Mouse (Mus musculus) hindbrain, postnatal 0 days (tissue): ENCODE measurements around the gene Cox17. TPM values are rescaled to one million over a fixed set of nuclear protein-coding genes. Genes with fewer than 3 reads are reported as not detected.

ENCODE experiments used
- ATAC-seq: fragments of 200-750 bp; cut with Nextera tagmentation; 2 replicates; pipeline ENCODE4 v1.8.0; 2017; ENCODE audit warnings: mild to moderate bottlenecking, moderate TSS enrichment, moderate library complexity
- DNase-seq: peaks from one replicate; pipeline ENCODE4 v3.0.0-alpha.2; 2015; ENCODE audit warnings: low spot score
- H3K27ac ChIP-seq: fragments of 300-500 bp; sonication (generic); 2 replicates; pipeline ENCODE4 v1.5.1; 2014; ENCODE audit warnings: mild to moderate bottlenecking
- H3K27me3 ChIP-seq: fragments of 300-500 bp; sonication (generic); 2 replicates; pipeline ENCODE4 v1.6.1; 2014; ENCODE audit warnings: low read length, mixed read lengths; ENCODE audit not compliant: insufficient read depth
- H3K36me3 ChIP-seq: fragments of 300-500 bp; sonication (generic); 2 replicates; pipeline ENCODE4 v1.6.1; 2014; ENCODE audit warnings: low read length, mixed read lengths; ENCODE audit not compliant: insufficient read depth
- H3K4me1 ChIP-seq: fragments of 300-500 bp; sonication (generic); 2 replicates; pipeline ENCODE4 v1.6.1; 2014; ENCODE audit warnings: antibody characterized with exemption, low read length, mixed read lengths; ENCODE audit not compliant: insufficient read depth
- H3K4me2 ChIP-seq: fragments of 300-500 bp; sonication (generic); 2 replicates; pipeline ENCODE4 v1.6.1; 2014; ENCODE audit warnings: low read depth, mild to moderate bottlenecking, low read length, moderate library complexity, mixed read lengths
- H3K4me3 ChIP-seq: fragments of 300-500 bp; sonication (generic); 2 replicates; pipeline ENCODE4 v1.5.1; 2014; ENCODE audit warnings: low read length
- H3K9ac ChIP-seq: fragments of 300-500 bp; sonication (generic); replicated peaks from 2 replicates; pipeline ENCODE4 v1.6.1; 2014; ENCODE audit warnings: mild to moderate bottlenecking, low read length, moderate library complexity, mixed read lengths
- H3K9me3 ChIP-seq: fragments of 300-500 bp; sonication (generic); 2 replicates; pipeline ENCODE4 v1.6.1; 2016; ENCODE audit warnings: low read length, mixed read lengths
- CTCF ChIP-seq: IDR thresholded peaks from 2 replicates; pipeline ENCODE4 v1.5.1; 2016; ENCODE audit warnings: antibody characterized with exemption, control low read depth, low read depth
- WGBS: fragments of 180-500 bp; shearing (Covaris S2); extraction: QIAGEN DNeasy Blood & Tissue Kit; methylation state at CpG from one replicate; pipeline ENCODE4 v1.1.7; 2014; 5-methylcytosine and 5-hydroxymethylcytosine counted together
- polyA plus RNA-seq: library from polyadenylated mRNA; unstranded; fragments of >200 nt; fragmentation: Nextera tagmentation; extraction: Ambion mirVana; gene quantifications from 2 replicates; pipeline ENCODE4 v1.2.1, GENCODE M21; 2015
- total RNA-seq: library from RNA; depleted of rRNA; stranded (reverse); fragments of >200 nt; gene quantifications from 2 replicates; pipeline ENCODE4 v1.2.3, GENCODE M21; 2014

Cox17 gene
- total and polyA plus RNA-seq, 2 experiments from 2014 or later: 12.2 to 78.5 TPM

DNA sequence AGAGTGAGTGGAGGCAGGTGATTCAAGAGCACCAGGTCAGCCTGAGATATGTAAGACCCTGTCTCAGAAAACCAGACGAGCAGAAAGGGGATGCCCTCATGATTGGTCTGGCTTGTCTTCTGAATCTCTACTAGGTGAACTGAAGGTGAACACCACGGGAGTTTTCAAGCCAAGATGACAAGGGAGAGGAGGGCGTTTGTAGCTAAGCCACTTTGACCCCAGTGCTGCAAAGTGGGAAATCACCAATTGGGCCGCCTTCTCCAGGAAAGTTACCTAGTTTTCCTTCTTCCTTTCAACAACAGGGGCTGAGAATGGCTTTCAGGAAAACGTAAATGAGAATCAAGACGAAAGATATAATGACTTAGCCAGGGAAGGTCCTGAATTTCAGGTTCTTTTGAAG is 42.0 kb downstream of the Cox17 start:
- DNase-seq (no peak), ATAC-seq (no peak)
- Histone ChIP-seq H3K4me2 (no peak overlapping the region), H3K27me3 (no peaks in the 10 kb centered on the region), H3K9ac (no peak overlapping the region), H3K4me3 (no peak overlapping the region), H3K36me3 (no peaks in the 10 kb centered on the region), H3K9me3 (no peaks in the 10 kb centered on the region), H3K4me1 (no peaks in the 10 kb centered on the region), H3K27ac (no peak overlapping the region)
- 79% methylated on average over 6 of the region's 6 CpGs for WGBS
- no peak for TF ChIP-seq CTCF

DNA sequence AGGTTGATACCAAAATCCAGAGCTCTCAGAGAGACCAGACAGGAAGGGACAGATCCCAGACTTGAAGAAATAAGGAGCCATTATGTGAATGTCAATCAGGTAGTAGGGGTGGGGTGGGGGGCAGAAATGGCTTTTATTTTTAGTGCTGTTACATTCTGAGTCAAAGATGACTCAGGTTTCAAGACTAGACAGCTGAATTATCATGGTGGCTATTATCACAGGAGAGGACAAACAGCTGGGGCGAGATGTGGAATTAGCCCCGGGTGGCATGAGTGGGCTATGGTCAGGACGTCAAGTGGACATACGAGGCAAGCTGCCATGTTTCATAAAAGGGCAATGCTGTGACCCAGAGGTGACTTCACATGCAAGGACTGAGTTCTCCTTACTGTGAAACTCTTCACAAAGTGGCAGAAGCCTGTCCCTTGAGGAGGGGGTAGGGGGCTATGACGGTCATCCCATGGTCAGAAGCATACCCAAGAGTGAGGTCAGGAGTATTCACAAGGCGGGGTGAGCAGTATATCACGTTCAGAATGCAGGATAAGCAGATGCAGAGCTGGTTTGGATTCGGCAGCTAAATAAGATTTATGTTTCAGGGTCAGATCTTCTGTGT is 42.6 kb downstream of the Cox17 start:
- WGBS: 82% methylated on average over 8 of the region's 8 CpGs
- H3K4me3 ChIP-seq: no peak overlapping the region
- H3K9me3 ChIP-seq: no peaks in the 10 kb centered on the region
- DNase-seq (no peak), ATAC-seq (no peak)
- H3K36me3 ChIP-seq: no peaks in the 10 kb centered on the region
- no peaks in the 10 kb centered on the region for H3K27me3 ChIP-seq
- no peak overlapping the region for H3K27ac ChIP-seq
- TF ChIP-seq CTCF: no peak
- H3K4me2 ChIP-seq: no peak overlapping the region
- H3K4me1 ChIP-seq: no peaks in the 10 kb centered on the region
- H3K9ac ChIP-seq: no peak overlapping the region

DNA sequence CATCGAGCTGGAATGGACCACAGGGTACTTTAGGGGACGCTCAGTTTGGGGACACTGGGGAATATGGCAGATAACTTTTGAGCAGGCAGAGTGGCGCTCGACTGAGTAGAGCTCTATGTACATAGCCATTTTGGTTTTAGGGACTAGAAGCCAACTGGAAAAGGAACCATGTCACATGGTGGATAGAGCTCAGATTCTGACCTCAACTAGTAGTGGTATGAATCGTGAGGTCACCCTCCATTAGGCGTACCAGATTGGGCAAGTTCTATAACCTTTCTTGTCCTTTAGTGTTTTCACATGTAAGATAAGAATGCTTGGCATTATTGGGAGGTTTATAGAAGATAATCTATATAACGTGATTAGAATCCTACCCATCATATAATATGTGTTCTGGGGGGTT is 43.5 kb downstream of the Cox17 start:
- no peak overlapping the region for H3K27ac ChIP-seq
- no peak overlapping the region for H3K9ac ChIP-seq
- 91% methylated on average over 7 of the region's 7 CpGs for WGBS
- no peak overlapping the region for H3K4me3 ChIP-seq
- no peak for TF ChIP-seq CTCF
- H3K36me3 ChIP-seq: no peaks in the 10 kb centered on the region
- no peaks in the 10 kb centered on the region for H3K27me3 ChIP-seq
- H3K9me3 ChIP-seq: no peaks in the 10 kb centered on the region
- DNase-seq (no peak), ATAC-seq (no peak)
- no peaks in the 10 kb centered on the region for H3K4me1 ChIP-seq
- H3K4me2 ChIP-seq: no peak overlapping the region

DNA sequence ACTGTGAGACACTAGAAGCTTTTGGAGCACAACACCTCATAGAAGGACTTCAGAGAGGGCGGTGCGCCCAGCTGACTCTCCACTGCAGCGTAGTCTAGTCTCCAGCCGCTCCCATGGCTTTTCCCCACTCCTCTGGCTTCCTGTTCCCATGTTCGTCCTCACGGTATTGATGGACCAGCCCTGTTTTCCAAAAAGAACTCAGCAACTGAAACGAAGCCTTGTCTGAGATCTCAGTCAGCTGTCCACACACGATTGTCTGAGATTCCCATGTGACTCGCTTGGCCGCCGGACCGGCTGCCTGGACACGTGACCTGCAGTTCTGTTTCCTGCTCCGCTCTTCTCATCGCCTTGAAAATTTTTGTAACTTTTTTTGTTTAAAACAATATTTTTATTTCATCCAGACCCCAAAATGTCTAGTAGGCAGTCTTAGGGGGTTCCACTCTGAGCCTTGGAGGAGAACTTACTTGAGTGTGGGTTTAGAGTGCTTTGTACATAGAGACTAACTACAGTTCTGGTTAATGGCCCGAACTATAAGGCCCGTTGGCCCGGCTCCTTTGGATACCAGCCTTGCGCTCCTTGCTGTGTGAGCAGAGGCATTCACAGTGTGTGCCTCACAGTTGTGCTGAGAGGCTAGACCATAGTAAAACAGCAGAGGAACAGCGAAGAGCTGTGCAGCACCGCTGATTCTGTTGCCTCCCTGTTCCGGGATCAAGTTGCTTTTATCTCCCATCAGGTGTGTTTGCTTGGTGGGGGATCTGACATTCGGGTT is 45.5 kb downstream of the Cox17 start:
- H3K9me3 ChIP-seq: no peaks in the 10 kb centered on the region
- TF ChIP-seq CTCF: no peak
- no peaks in the 10 kb centered on the region for H3K36me3 ChIP-seq
- H3K27me3 ChIP-seq: no peaks in the 10 kb centered on the region
- whole genome bisulfite sequencing: 73% methylated on average over 23 of the region's 23 CpGs
- H3K4me3 ChIP-seq: no peak overlapping the region
- H3K4me2 ChIP-seq: 0 out of 2 replicates have a peak overlapping the region, but pooled peaks have one; percentile 5
- H3K9ac ChIP-seq: no peak overlapping the region
- ATAC-seq (no peak), DNase-seq (no peak)
- no peak overlapping the region for H3K27ac ChIP-seq
- H3K4me1 ChIP-seq: no peaks in the 10 kb centered on the region

- no peak for TF ChIP-seq CTCF
- no peaks in the 10 kb centered on the region for H3K9me3 ChIP-seq
- no peak overlapping the region for H3K4me2 ChIP-seq
- DNase-seq (no peak), ATAC-seq (no peak)
- H3K4me3 ChIP-seq: no peak overlapping the region
- 86% methylated on average over 8 of the region's 8 CpGs for WGBS
- H3K27me3 ChIP-seq: no peaks in the 10 kb centered on the region
- no peaks in the 10 kb centered on the region for H3K36me3 ChIP-seq
- H3K4me1 ChIP-seq: peaks cover 2% of the 10 kb centered on the region
- H3K27ac ChIP-seq: no peak overlapping the region
- H3K9ac ChIP-seq: no peak overlapping the region
Measured at GRCm38 (mm10) chr16:38394191-38394618, 47.4 kb downstream of the Cox17 start.

DNA sequence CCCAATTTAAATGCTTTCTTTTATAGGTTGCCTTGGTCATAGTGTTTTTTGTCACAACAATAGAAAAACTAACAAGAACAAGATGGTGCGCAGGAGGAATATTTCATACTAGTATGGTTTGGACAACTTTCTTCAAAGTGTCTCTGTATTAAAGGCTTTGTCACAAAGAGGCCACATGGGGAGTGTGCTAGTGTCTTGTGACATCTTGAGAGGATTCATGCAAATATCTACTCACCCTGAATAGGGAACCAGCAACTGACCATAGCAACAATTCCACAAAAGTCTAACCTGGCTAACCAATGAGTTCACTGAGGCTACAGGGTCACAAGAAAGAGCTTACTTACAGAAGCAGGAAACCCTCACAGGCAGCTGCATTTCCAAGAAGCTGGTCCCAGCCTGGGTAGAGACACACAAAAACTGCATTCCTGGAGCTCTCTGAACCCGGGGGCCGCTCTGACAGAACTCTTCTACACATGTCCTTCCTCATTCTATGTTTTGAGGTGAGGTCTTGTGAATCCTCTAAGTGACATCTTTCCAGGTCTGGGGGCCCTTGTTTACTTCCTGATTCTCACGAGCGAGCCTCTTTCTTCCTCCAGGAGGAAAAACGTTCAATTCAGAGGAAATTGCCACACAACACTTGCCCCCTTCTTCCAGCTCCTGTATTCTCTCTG is 48.4 kb downstream of the Cox17 start:
- H3K27me3 ChIP-seq: no peaks in the 10 kb centered on the region
- ATAC-seq (no peak), DNase-seq (no peak)
- 75% methylated on average over 6 of the region's 6 CpGs for WGBS
- H3K27ac ChIP-seq: no peak overlapping the region
- no peak overlapping the region for H3K4me3 ChIP-seq
- H3K4me2 ChIP-seq: no peak overlapping the region
- H3K4me1 ChIP-seq: peaks cover 8% of the 10 kb centered on the region
- no peak for TF ChIP-seq CTCF
- H3K36me3 ChIP-seq: no peaks in the 10 kb centered on the region
- H3K9ac ChIP-seq: no peak overlapping the region
- H3K9me3 ChIP-seq: no peaks in the 10 kb centered on the region

DNA sequence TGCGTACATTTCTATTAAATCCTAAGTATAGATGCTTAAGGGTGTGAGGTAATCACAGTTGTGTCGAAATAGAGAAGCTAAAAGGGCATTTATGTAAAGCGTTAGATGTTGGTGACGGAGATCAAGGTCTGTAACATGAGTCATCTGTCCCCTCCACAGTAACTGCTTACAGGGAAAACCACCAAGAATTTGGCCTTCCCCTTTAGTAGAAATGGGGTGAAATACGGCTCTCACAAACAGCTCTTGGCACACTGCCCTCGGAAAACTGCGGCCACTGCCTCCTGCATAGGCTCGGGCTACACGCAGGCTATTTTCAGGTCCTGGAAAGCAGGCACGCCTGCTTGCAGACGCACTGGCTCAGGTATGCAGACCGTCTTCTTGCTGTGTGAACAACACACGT is 49.4 kb downstream of the Cox17 start:
- H3K9ac ChIP-seq: no peak overlapping the region
- H3K4me2 ChIP-seq: no peak overlapping the region
- no peak overlapping the region for H3K4me3 ChIP-seq
- WGBS: 55% methylated on average over 13 of the region's 13 CpGs
- no peak for ATAC-seq
- peak; percentile 35 for DNase-seq
- H3K27me3 ChIP-seq: no peaks in the 10 kb centered on the region
- peaks cover 8% of the 10 kb centered on the region for H3K4me1 ChIP-seq
- no peaks in the 10 kb centered on the region for H3K9me3 ChIP-seq
- no peak overlapping the region for H3K27ac ChIP-seq
- H3K36me3 ChIP-seq: no peaks in the 10 kb centered on the region
- TF ChIP-seq CTCF: no peak
